Comparison of ENCODE assay signal across 8 mouse cellular contexts in genomic region chr6:40436047-40436483, GRCm38 (mm10). TPM values are rescaled to one million over a fixed set of nuclear protein-coding genes. Genes with fewer than 3 reads are reported as not detected.
DNase-seq lines count a peak whose midpoint lies in the region; ATAC-seq and TF ChIP-seq lines count a peak whose summit lies in the region.

TSS of gene E330009J07Rik (minus strand) at chr6:40436135.

- 0 out of 2 replicates have a peak, but pooled peaks have one; percentile 38 for TF ChIP-seq POLR2A in liver, adult 2 months (IDR thresholded peaks at IDR 0.05; ENCODE audit: extremely low read depth, insufficient read depth, low read length)

- no peaks in the 10 kb centered on the region for H3K9me3 ChIP-seq in embryonic facial prominence, embryonic 11.5 days (replicated peaks; ENCODE audit: control insufficient read depth, low read length)
- H3K9me3 ChIP-seq in kidney, embryonic 14.5 days (ENCODE audit: control insufficient read depth, low read length): no peaks in the 10 kb centered on the region

- no peaks in the 10 kb centered on the region for H3K27me3 ChIP-seq in embryonic facial prominence, embryonic 11.5 days (ENCODE audit: control insufficient read depth, insufficient read depth, low read length)
- no peaks in the 10 kb centered on the region for H3K27me3 ChIP-seq in kidney, embryonic 14.5 days (ENCODE audit: control insufficient read depth, insufficient read depth, low read length)
- H3K27me3 ChIP-seq in liver, adult 2 months (ENCODE audit: control insufficient read depth, insufficient read depth, low read length): no peaks in the 10 kb centered on the region
- no peaks in the 10 kb centered on the region for H3K27me3 ChIP-seq in splenic B cell, adult 2 months (ENCODE audit: control insufficient read depth, insufficient read depth, low read length, poor library complexity, severe bottlenecking)

- H3K4me3 ChIP-seq in embryonic facial prominence, embryonic 11.5 days (ENCODE audit: low read depth, low read length): peak within 1 kb of the TSS; percentile 80
- peak within 1 kb of the TSS; percentile 78 for H3K4me3 ChIP-seq in kidney, embryonic 14.5 days (ENCODE audit: low read length)
- peak within 1 kb of the TSS; percentile 92 for H3K4me3 ChIP-seq in liver, adult 2 months (ENCODE audit: insufficient read depth, low read depth, low read length)

- no peaks in the 10 kb centered on the region for H3K36me3 ChIP-seq in embryonic facial prominence, embryonic 11.5 days (replicated peaks; ENCODE audit: control insufficient read depth, insufficient read depth, low read depth, low read length)
- H3K36me3 ChIP-seq in kidney, embryonic 14.5 days (ENCODE audit: control insufficient read depth, insufficient read depth, low read length): no peaks in the 10 kb centered on the region
- H3K36me3 ChIP-seq in liver, adult 2 months (ENCODE audit: control insufficient read depth, insufficient read depth, low read length): no peaks in the 10 kb centered on the region
- H3K36me3 ChIP-seq in splenic B cell, adult 2 months (ENCODE audit: control insufficient read depth, insufficient read depth, low read length, poor library complexity, severe bottlenecking): no peaks in the 10 kb centered on the region

- peak within 1 kb of the TSS; percentile 72 for H3K4me2 ChIP-seq in embryonic facial prominence, embryonic 11.5 days (ENCODE audit: low read depth, low read length)
- H3K4me2 ChIP-seq in kidney, embryonic 14.5 days (replicated peaks; ENCODE audit: low read depth, low read length): peak within 1 kb of the TSS; percentile 81

- no peak within 1 kb of the TSS for H3K27ac ChIP-seq in embryonic facial prominence, embryonic 11.5 days (replicated peaks; ENCODE audit: low read depth, low read length)
- H3K27ac ChIP-seq in kidney, embryonic 14.5 days (ENCODE audit: low read depth, low read length): peak within 1 kb of the TSS; percentile 43; the same call in 1 of the 2 replicates
- no peak within 1 kb of the TSS for H3K27ac ChIP-seq in liver, adult 2 months (replicated peaks; ENCODE audit: insufficient read depth, low read depth, low read length)

- WGBS in embryonic facial prominence, embryonic 11.5 days: under 1% methylated on average over 28 of the region's 38 CpGs
- under 1% methylated on average over 34 of the region's 38 CpGs for WGBS in kidney, embryonic 14.5 days
- WGBS in liver, adult 2 months: under 1% methylated on average over 38 of the region's 38 CpGs

- ATAC-seq in embryonic facial prominence, embryonic 11.5 days (replicated peaks; ENCODE audit: insufficient number of reproducible peaks, low FRiP score, low TSS enrichment, low read depth): peak; percentile 89
- peak; percentile 96 for ATAC-seq in kidney, embryonic 14.5 days (ENCODE audit: low FRiP score, low TSS enrichment)
- peak; percentile 27; the same call in 1 of the 2 replicates for ATAC-seq in monocyte, adult 5-6 weeks (replicated peaks; ENCODE audit: insufficient number of reproducible peaks, low FRiP score, low TSS enrichment, poor library complexity, severe bottlenecking)

- no peak for TF ChIP-seq CTCF in liver, adult 2 months (IDR thresholded peaks at IDR 0.05; ENCODE audit: low read depth, low read length)

- H3K9ac ChIP-seq in embryonic facial prominence, embryonic 11.5 days (replicated peaks; ENCODE audit: low read length): peak within 1 kb of the TSS; percentile 88
- H3K9ac ChIP-seq in kidney, embryonic 14.5 days (ENCODE audit: low read depth, low read length): peak within 1 kb of the TSS; percentile 83
- H3K9ac ChIP-seq in liver, adult 2 months (ENCODE audit: low read depth, low read length): peak within 1 kb of the TSS; percentile 91

- no peaks in the 10 kb centered on the region; the same call in 1 of the 2 replicates for H3K79me2 ChIP-seq in liver, adult 2 months (ENCODE audit: control insufficient read depth, insufficient read depth, low read length)

- H3K4me1 ChIP-seq in embryonic facial prominence, embryonic 11.5 days (ENCODE audit: control insufficient read depth, insufficient read depth, low read length): peaks cover 5% of the 10 kb centered on the region; the same call in 1 of the 2 replicates
- peaks cover 11% of the 10 kb centered on the region; the same call in 1 of the 2 replicates for H3K4me1 ChIP-seq in kidney, embryonic 14.5 days (ENCODE audit: control insufficient read depth, insufficient read depth, low read length)
- H3K4me1 ChIP-seq in liver, adult 2 months (ENCODE audit: control insufficient read depth, insufficient read depth, low read length): peaks cover 3% of the 10 kb centered on the region

- DNase-seq in layer of hippocampus, adult 11-12 months (ENCODE audit: low spot score): peak; percentile 80
- no peak for DNase-seq in layer of hippocampus, adult 9-10 months (ENCODE audit: low spot score)
- peak; percentile 79 for DNase-seq in embryonic facial prominence, embryonic 11.5 days (ENCODE audit: low spot score)
- peak; percentile 75 to 77 for DNase-seq in heart, adult 9 months (ENCODE audit: low spot score in 2 of 2)
- DNase-seq in liver, adult 2 months (ENCODE audit: extremely low read depth, low read depth, low spot score): peak; percentile 59
- peak; percentile 74 for DNase-seq in splenic B cell, adult 2 months (ENCODE audit: low read depth, low spot score)

RNA-seq across cellular contexts. Expression of gene E330009J07Rik, which starts in this region (rescaled TPM):
- polyA plus RNA-seq in embryonic facial prominence, embryonic 11.5 days (2014; fragmentation: Nextera tagmentation; extraction: Ambion mirVana): 12.6 and 14.1 TPM in 2 replicates
- polyA plus RNA-seq in kidney, embryonic 14.5 days (2014; fragmentation: Nextera tagmentation; extraction: Ambion mirVana): 14.0 and 17.7 TPM in 2 replicates
- total RNA-seq in liver, adult 2 months (2014; rRNA removed): 6.5 and 8.3 TPM in 2 replicates
- polyA plus RNA-seq in liver, adult 2 months (2012; rRNA removed): 3.7 and 4.1 TPM in 2 replicates
- total RNA-seq in monocyte, adult 5-6 weeks (2017): 6.1 to 9.0 TPM (median 8.2 TPM) in 3 replicates

Comparison
In these comparisons a context has a peak if more than half of its experiments do, and no peak if none do; other contexts are left out.
1. ATAC-seq: peak in every context shown above with its lines; median percentile 96 in kidney, embryonic 14.5 days; 89 in embryonic facial prominence, embryonic 11.5 days; 27 in monocyte, adult 5-6 weeks.